Mouse (Mus musculus): ENCODE data around the gene Hba-a2. TPM values are rescaled to one million over a fixed set of nuclear protein-coding genes. Genes with fewer than 3 reads are reported as not detected.
"Not testable (repeated sequence)": the region's sequence is repeated elsewhere in the genome, so short reads cannot be mapped to it uniquely, and the experiment has no call there.

The Hba-a2 gene
- polyA plus RNA-seq, 1 experiment = 11,114 TPM

GRCm38 (mm10) chr11:32280646-32281045 lies 15.6 kb upstream of the Hba-a2 start:
- no peak for DNase-seq
- 66% methylated on average over 2 of the region's 2 CpGs for WGBS
- TF ChIP-seq POLR2A (IDR thresholded peaks at IDR 0.05; ENCODE audit: borderline replicate concordance, extremely low read depth, low read depth, low read length) = no peak
- no peak for TF ChIP-seq CTCF (IDR thresholded peaks at IDR 0.05; ENCODE audit: insufficient read depth, low read length)
- Histone ChIP-seq H3K4me1 (ENCODE audit: control insufficient read depth, insufficient read depth, low read length) (no peaks in the 10 kb centered on the region), H3K4me3 (replicated peaks; ENCODE audit: extremely low read depth, low read depth, low read length) (no peak overlapping the region)

GRCm38 (mm10) chr11:32281416-32282144 lies 14.7 kb upstream of the Hba-a2 start:
- TF ChIP-seq CTCF (IDR thresholded peaks at IDR 0.05; ENCODE audit: insufficient read depth, low read length) (no peak), POLR2A (IDR thresholded peaks at IDR 0.05; ENCODE audit: borderline replicate concordance, extremely low read depth, low read depth, low read length) (no peak)
- no peak overlapping the region for H3K4me3 ChIP-seq (replicated peaks; ENCODE audit: extremely low read depth, low read depth, low read length)
- 71% methylated on average over 1 of the region's 1 CpGs for WGBS
- H3K4me1 ChIP-seq (ENCODE audit: control insufficient read depth, insufficient read depth, low read length) = no peaks in the 10 kb centered on the region
- no peak for DNase-seq

- not testable (repeated sequence) for H3K4me3 ChIP-seq (replicated peaks; ENCODE audit: extremely low read depth, low read depth, low read length); DNase-seq; H3K4me1 ChIP-seq (ENCODE audit: control insufficient read depth, insufficient read depth, low read length)
- 50% methylated on average over 1 of the region's 5 CpGs for WGBS
These were observed 13.1 kb upstream of the Hba-a2 start, which contains the start of gene Hba-a1 for GRCm38 (mm10) chr11:32283091-32283777. Gene Hba-a1 (plus strand): TSS chr11:32283511.

GRCm38 (mm10) chr11:32284582-32284981 lies 11.7 kb upstream of the Hba-a2 start:
- WGBS = 38% methylated on average over 2 of the region's 2 CpGs
- H3K4me1 ChIP-seq (ENCODE audit: control insufficient read depth, insufficient read depth, low read length); DNase-seq; H3K4me3 ChIP-seq (replicated peaks; ENCODE audit: extremely low read depth, low read depth, low read length): not testable (repeated sequence)

GRCm38 (mm10) chr11:32285031-32285775 lies 11.1 kb upstream of the Hba-a2 start:
- Histone ChIP-seq H3K4me3 (replicated peaks; ENCODE audit: extremely low read depth, low read depth, low read length) (no peak overlapping the region), H3K4me1 (ENCODE audit: control insufficient read depth, insufficient read depth, low read length) (no peaks in the 10 kb centered on the region)
- DNase-seq = no peak
- TF ChIP-seq POLR2A (IDR thresholded peaks at IDR 0.05; ENCODE audit: borderline replicate concordance, extremely low read depth, low read depth, low read length) (no peak), CTCF (IDR thresholded peaks at IDR 0.05; ENCODE audit: insufficient read depth, low read length) (no peak)
- WGBS = 73% methylated on average over 7 of the region's 7 CpGs

- not testable (repeated sequence) for DNase-seq; H3K4me3 ChIP-seq (replicated peaks; ENCODE audit: extremely low read depth, low read depth, low read length); H3K4me1 ChIP-seq (ENCODE audit: control insufficient read depth, insufficient read depth, low read length)
These were observed 10.4 kb upstream of the Hba-a2 start for GRCm38 (mm10) chr11:32285887-32286286.

- peak; percentile 59 for DNase-seq
- H3K4me3 ChIP-seq (replicated peaks; ENCODE audit: extremely low read depth, low read depth, low read length); H3K4me1 ChIP-seq (ENCODE audit: control insufficient read depth, insufficient read depth, low read length): not testable (repeated sequence)
- 19% methylated on average over 30 of the region's 33 CpGs for WGBS
- TF ChIP-seq CTCF (IDR thresholded peaks at IDR 0.05; ENCODE audit: insufficient read depth, low read length) = peak; percentile 40; the same call in 1 of the 2 replicates
These were observed 9.4 kb upstream of the Hba-a2 start, which contains the start of gene Hbq1b for GRCm38 (mm10) chr11:32286695-32287492. Gene Hbq1b (plus strand): TSS chr11:32286965.

- DNase-seq = no peak
- TF ChIP-seq POLR2A (IDR thresholded peaks at IDR 0.05; ENCODE audit: borderline replicate concordance, extremely low read depth, low read depth, low read length) = no peak
- no peak for TF ChIP-seq CTCF (IDR thresholded peaks at IDR 0.05; ENCODE audit: insufficient read depth, low read length)
- Histone ChIP-seq H3K4me1 (ENCODE audit: control insufficient read depth, insufficient read depth, low read length) (no peaks in the 10 kb centered on the region), H3K4me3 (replicated peaks; ENCODE audit: extremely low read depth, low read depth, low read length) (no peak overlapping the region)
- WGBS = 68% methylated on average over 9 of the region's 9 CpGs
These were observed 8.8 kb upstream of the Hba-a2 start for GRCm38 (mm10) chr11:32287493-32287825.

- DNase-seq; H3K4me1 ChIP-seq (ENCODE audit: control insufficient read depth, insufficient read depth, low read length); H3K4me3 ChIP-seq (replicated peaks; ENCODE audit: extremely low read depth, low read depth, low read length): not testable (repeated sequence)
- WGBS = 77% methylated on average over 4 of the region's 4 CpGs
These were observed 3.5 kb upstream of the Hba-a2 start for GRCm38 (mm10) chr11:32292819-32293218.

- WGBS = 40% methylated on average over 3 of the region's 3 CpGs
- not testable (repeated sequence) for H3K4me3 ChIP-seq (replicated peaks; ENCODE audit: extremely low read depth, low read depth, low read length); H3K4me1 ChIP-seq (ENCODE audit: control insufficient read depth, insufficient read depth, low read length); DNase-seq
These were observed 2.8 kb upstream of the Hba-a2 start for GRCm38 (mm10) chr11:32293479-32293878.

GRCm38 (mm10) chr11:32297417-32297816 lies 1.1 kb downstream of the Hba-a2 start:
- not testable (repeated sequence) for DNase-seq; H3K4me1 ChIP-seq (ENCODE audit: control insufficient read depth, insufficient read depth, low read length); H3K4me3 ChIP-seq (replicated peaks; ENCODE audit: extremely low read depth, low read depth, low read length)
- 13% methylated on average over 2 of the region's 2 CpGs for WGBS
